Mouse (Mus musculus): ENCODE measurements at regions not wholly inside any gene's neighbourhood (a gene's known extent, or its start where the extent isn't known, plus 50 kb on each side); places are given as distances from the start of the nearest gene placed in this dataset.

DNA sequence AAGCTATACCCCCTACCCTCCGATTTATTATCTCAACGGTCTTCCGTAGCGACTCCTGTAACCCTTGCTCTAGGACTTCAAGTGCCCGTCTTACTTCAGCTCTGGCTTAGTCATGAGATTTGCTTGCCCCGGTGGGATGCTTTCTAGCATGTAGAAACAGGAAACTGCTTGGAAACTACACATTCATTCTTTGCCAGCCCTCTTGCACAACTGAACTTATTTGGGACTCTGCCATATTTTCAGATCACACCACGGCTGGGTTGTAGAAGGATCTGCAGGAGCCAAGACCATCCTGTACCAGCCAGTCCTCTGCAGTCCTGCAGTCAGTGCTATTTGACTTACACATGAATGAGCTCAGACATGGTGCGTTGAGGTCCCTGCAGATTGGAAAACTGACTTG, 110.9 kb upstream of the Habp2 start:
- Histone ChIP-seq H3K4me1 (replicated peaks; ENCODE audit: control insufficient read depth in 2 of 2, insufficient read depth in 2 of 2, low read length in 1 of 2) (peaks cover 0 to 5% of the 10 kb centered on the region in 2 experiments; a peak in 1 of 4 replicates), H3K9ac (replicated peaks) (no peak overlapping the region), H3K4me3 (ENCODE audit: insufficient read depth in 1 of 2, low read depth in 2 of 2, low read length in 2 of 2) (no peak overlapping the region), H3K36me3 (replicated peaks; ENCODE audit: control insufficient read depth, insufficient read depth, low read depth) (no peaks in the 10 kb centered on the region), H3K9me3 (ENCODE audit: control insufficient read depth, low read length) (no peaks in the 10 kb centered on the region), H3K27me3 (ENCODE audit: control insufficient read depth, insufficient read depth, low read length) (no peaks in the 10 kb centered on the region), H3K27ac (no peak overlapping the region), H3K4me2 (ENCODE audit: low read depth) (no peak overlapping the region)
- 71% methylated on average over 8 of the region's 8 CpGs for WGBS (ENCODE audit: insufficient replicate concordance)
- TF ChIP-seq CTCF (IDR thresholded peaks at IDR 0.05; ENCODE audit: low read depth) (no peak), EP300 (IDR thresholded peaks at IDR 0.05; ENCODE audit: low read depth) (no peak)
- ATAC-seq (ENCODE audit: insufficient read depth) (no peak), DNase-seq (ENCODE audit: low read depth in 3 of 3, low spot score in 3 of 3) (no peak)

- H3K4me2 ChIP-seq (ENCODE audit: low read depth) = no peak overlapping the region
- ATAC-seq (ENCODE audit: insufficient read depth) (no peak), DNase-seq (ENCODE audit: low read depth in 3 of 3, low spot score in 3 of 3) (no peak)
- H3K36me3 ChIP-seq (replicated peaks; ENCODE audit: control insufficient read depth, insufficient read depth, low read depth) = no peaks in the 10 kb centered on the region
- H3K4me1 ChIP-seq (replicated peaks; ENCODE audit: control insufficient read depth in 2 of 2, insufficient read depth in 2 of 2, low read length in 1 of 2) = peaks cover 0 to 5% of the 10 kb centered on the region in 2 experiments; a peak in 1 of 4 replicates
- H3K27me3 ChIP-seq (ENCODE audit: control insufficient read depth, insufficient read depth, low read length) = no peaks in the 10 kb centered on the region
- no peak overlapping the region for H3K4me3 ChIP-seq (ENCODE audit: insufficient read depth in 1 of 2, low read depth in 2 of 2, low read length in 2 of 2)
- no peaks in the 10 kb centered on the region for H3K9me3 ChIP-seq (ENCODE audit: control insufficient read depth, low read length)
- no peak overlapping the region for H3K27ac ChIP-seq
- 56% methylated on average over 12 of the region's 12 CpGs for WGBS (ENCODE audit: insufficient replicate concordance)
- no peak for TF ChIP-seq EP300 (IDR thresholded peaks at IDR 0.05; ENCODE audit: low read depth)
- no peak overlapping the region for H3K9ac ChIP-seq (replicated peaks)
Observed at GRCm38 (mm10) chr19:56177231-56177745, 109.6 kb upstream of the Habp2 start.

DNA sequence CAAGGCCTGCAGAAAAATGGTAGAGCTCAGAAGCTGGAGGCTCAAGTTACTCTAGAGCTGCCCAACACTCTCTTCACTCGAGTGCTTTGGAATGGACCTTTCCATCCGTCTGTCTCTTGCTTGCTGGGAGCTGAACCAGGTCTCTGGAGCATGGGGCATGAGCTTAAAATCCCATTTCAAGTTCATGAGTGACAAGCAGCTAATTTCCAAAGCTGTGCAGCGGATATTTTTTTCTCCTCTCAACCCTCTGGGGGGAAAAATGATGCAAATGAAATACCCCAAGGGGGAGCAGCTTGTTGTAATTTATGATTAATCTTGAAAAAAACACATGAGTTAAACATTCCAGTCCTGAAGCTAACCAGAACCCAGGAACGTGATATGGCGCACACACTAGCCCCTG, 101.2 kb upstream of the Habp2 start:
- no peak overlapping the region for H3K27ac ChIP-seq
- no peak overlapping the region for H3K9ac ChIP-seq (replicated peaks)
- TF ChIP-seq CTCF (IDR thresholded peaks at IDR 0.05; ENCODE audit: low read depth) (no peak), EP300 (IDR thresholded peaks at IDR 0.05; ENCODE audit: low read depth) (no peak)
- ATAC-seq (ENCODE audit: insufficient read depth) = no peak
- H3K4me2 ChIP-seq (ENCODE audit: low read depth) = no peak overlapping the region
- peaks cover 8 to 13% of the 10 kb centered on the region in 2 experiments; a peak in 3 of 4 replicates for H3K4me1 ChIP-seq (replicated peaks; ENCODE audit: control insufficient read depth in 2 of 2, insufficient read depth in 2 of 2, low read length in 1 of 2)
- no peaks in the 10 kb centered on the region for H3K36me3 ChIP-seq (replicated peaks; ENCODE audit: control insufficient read depth, insufficient read depth, low read depth)
- no peaks in the 10 kb centered on the region; the same call in 1 of the 2 replicates for H3K9me3 ChIP-seq (ENCODE audit: control insufficient read depth, low read length)
- DNase-seq (ENCODE audit: low read depth in 3 of 3, low spot score in 3 of 3) = no peak
- H3K27me3 ChIP-seq (ENCODE audit: control insufficient read depth, insufficient read depth, low read length) = no peaks in the 10 kb centered on the region
- WGBS (ENCODE audit: insufficient replicate concordance) = 61% methylated on average over 5 of the region's 5 CpGs
- no peak overlapping the region for H3K4me3 ChIP-seq (ENCODE audit: insufficient read depth in 1 of 2, low read depth in 2 of 2, low read length in 2 of 2)

- Histone ChIP-seq H3K36me3 (replicated peaks; ENCODE audit: control insufficient read depth, insufficient read depth, low read depth) (no peaks in the 10 kb centered on the region), H3K9me3 (ENCODE audit: control insufficient read depth, low read length) (no peaks in the 10 kb centered on the region), H3K4me3 (ENCODE audit: insufficient read depth in 1 of 2, low read depth in 2 of 2, low read length in 2 of 2) (no peak overlapping the region), H3K27me3 (ENCODE audit: control insufficient read depth, insufficient read depth, low read length) (no peaks in the 10 kb centered on the region), H3K9ac (replicated peaks) (no peak overlapping the region), H3K4me2 (ENCODE audit: low read depth) (no peak overlapping the region), H3K4me1 (replicated peaks; ENCODE audit: control insufficient read depth in 2 of 2, insufficient read depth in 2 of 2, low read length in 1 of 2) (peaks cover 8 to 13% of the 10 kb centered on the region in 2 experiments; a peak in 3 of 4 replicates), H3K27ac (no peak overlapping the region)
- DNase-seq (ENCODE audit: low read depth in 3 of 3, low spot score in 3 of 3) (peak in 1 of 3 experiments; percentile 31), ATAC-seq (ENCODE audit: insufficient read depth) (peak; percentile 91)
- 61% methylated on average over 1 of the region's 1 CpGs for WGBS (ENCODE audit: insufficient replicate concordance)
- TF ChIP-seq CTCF (IDR thresholded peaks at IDR 0.05; ENCODE audit: low read depth) (no peak), EP300 (IDR thresholded peaks at IDR 0.05; ENCODE audit: low read depth) (peak; percentile 73)
Observed at GRCm38 (mm10) chr19:56189185-56189584, 97.8 kb upstream of the Habp2 start.

GRCm38 (mm10) chr19:56190222-56190621, 96.7 kb upstream of the Habp2 start:
- peaks cover 8 to 13% of the 10 kb centered on the region in 2 experiments; a peak in 3 of 4 replicates for H3K4me1 ChIP-seq (replicated peaks; ENCODE audit: control insufficient read depth in 2 of 2, insufficient read depth in 2 of 2, low read length in 1 of 2)
- no peak overlapping the region for H3K4me3 ChIP-seq (ENCODE audit: insufficient read depth in 1 of 2, low read depth in 2 of 2, low read length in 2 of 2)
- H3K4me2 ChIP-seq (ENCODE audit: low read depth) = no peak overlapping the region
- H3K36me3 ChIP-seq (replicated peaks; ENCODE audit: control insufficient read depth, insufficient read depth, low read depth) = no peaks in the 10 kb centered on the region
- H3K9me3 ChIP-seq (ENCODE audit: control insufficient read depth, low read length) = no peaks in the 10 kb centered on the region
- WGBS (ENCODE audit: insufficient replicate concordance) = 57% methylated on average over 3 of the region's 3 CpGs
- H3K9ac ChIP-seq (replicated peaks) = no peak overlapping the region
- H3K27ac ChIP-seq = no peak overlapping the region
- ATAC-seq (ENCODE audit: insufficient read depth) = no peak
- TF ChIP-seq EP300 (IDR thresholded peaks at IDR 0.05; ENCODE audit: low read depth) (no peak), CTCF (IDR thresholded peaks at IDR 0.05; ENCODE audit: low read depth) (no peak)
- H3K27me3 ChIP-seq (ENCODE audit: control insufficient read depth, insufficient read depth, low read length) = no peaks in the 10 kb centered on the region
- DNase-seq (ENCODE audit: low read depth in 3 of 3, low spot score in 3 of 3) = no peak
